Mouse (Mus musculus) heart, postnatal 10 days (tissue): ENCODE results near the gene Pdha1. TPM values are rescaled to one million over a fixed set of nuclear protein-coding genes. Genes with fewer than 3 reads are reported as not detected.

Experiments used
- total RNA-seq, 2 experiments: library from RNA; stranded (reverse); gene quantifications; 2 replicates each; pipeline ENCODE4 v1.2.3; 2021

Pdha1 gene
- total RNA-seq, 2 experiments from 2014 or later = 884 to 926 TPM

Other genes with a start within 250 kb of the Pdha1 start
- gene Map3k15, start 150.0 kb downstream of the Pdha1 start, total RNA-seq = under 1 TPM; 0.38 to 0.50 TPM